Mouse (Mus musculus) spleen, postnatal 10 days (tissue): ENCODE data around the gene Slc25a13.

Experiments used
- DNase-seq, 2 experiments: peaks; one replicate each; pipeline ENCODE4 v3.0.0; 2021 to 2022; ENCODE audit warnings: low spot score in 2 of 2

Slc25a13 gene

GRCm38 (mm10) chr6:6113776-6114175, 103.2 kb downstream of the Slc25a13 start:
- DNase-seq: no peak

- DNase-seq: no peak
These were observed 104.0 kb downstream of the Slc25a13 start for GRCm38 (mm10) chr6:6112767-6113528.

- DNase-seq: no peak
These were observed 109.5 kb downstream of the Slc25a13 start for GRCm38 (mm10) chr6:6107419-6107966.

GRCm38 (mm10) chr6:6105586-6105985, 111.4 kb downstream of the Slc25a13 start:
- DNase-seq: no peak

- DNase-seq: no peak
These were observed 113.5 kb downstream of the Slc25a13 start for GRCm38 (mm10) chr6:6103469-6103868.

- DNase-seq: no peak
These were observed 115.4 kb downstream of the Slc25a13 start for GRCm38 (mm10) chr6:6101605-6102004.

- DNase-seq: no peak
These were observed 116.0 kb downstream of the Slc25a13 start for GRCm38 (mm10) chr6:6100892-6101480.

GRCm38 (mm10) chr6:6093978-6094377, 123.0 kb downstream of the Slc25a13 start:
- DNase-seq: no peak

- no peak for DNase-seq
These were observed 123.5 kb downstream of the Slc25a13 start for GRCm38 (mm10) chr6:6093522-6093921.

GRCm38 (mm10) chr6:6092497-6092896, 124.5 kb downstream of the Slc25a13 start:
- no peak for DNase-seq

GRCm38 (mm10) chr6:6091016-6091415, 126.0 kb downstream of the Slc25a13 start:
- no peak for DNase-seq

GRCm38 (mm10) chr6:6088151-6088550, 128.8 kb downstream of the Slc25a13 start:
- DNase-seq: no peak

- no peak for DNase-seq
These were observed 136.5 kb downstream of the Slc25a13 start for GRCm38 (mm10) chr6:6080484-6080883.

GRCm38 (mm10) chr6:6077234-6077633, 139.7 kb downstream of the Slc25a13 start:
- no peak for DNase-seq

GRCm38 (mm10) chr6:6075940-6076447, 141.0 kb downstream of the Slc25a13 start:
- DNase-seq: no peak

- DNase-seq: no peak
These were observed 145.9 kb downstream of the Slc25a13 start for GRCm38 (mm10) chr6:6071038-6071437.

- no peak for DNase-seq
These were observed 147.0 kb downstream of the Slc25a13 start for GRCm38 (mm10) chr6:6070015-6070414.

GRCm38 (mm10) chr6:6067201-6067600, 149.8 kb downstream of the Slc25a13 start:
- DNase-seq: no peak

- DNase-seq: no peak
These were observed 158.4 kb downstream of the Slc25a13 start for GRCm38 (mm10) chr6:6058548-6058947.

GRCm38 (mm10) chr6:6053946-6054345, 163.0 kb downstream of the Slc25a13 start:
- DNase-seq: no peak

- no peak for DNase-seq
These were observed 164.3 kb downstream of the Slc25a13 start for GRCm38 (mm10) chr6:6052696-6053095.

GRCm38 (mm10) chr6:6046729-6047424, 170.1 kb downstream of the Slc25a13 start:
- no peak for DNase-seq
